Mouse (Mus musculus): ENCODE data around the gene Gm4131.

Gm4131 gene

GRCm38 (mm10) chr14:62546746-62547145, 20.0 kb downstream of the Gm4131 start:
- no peak for DNase-seq

DNA sequence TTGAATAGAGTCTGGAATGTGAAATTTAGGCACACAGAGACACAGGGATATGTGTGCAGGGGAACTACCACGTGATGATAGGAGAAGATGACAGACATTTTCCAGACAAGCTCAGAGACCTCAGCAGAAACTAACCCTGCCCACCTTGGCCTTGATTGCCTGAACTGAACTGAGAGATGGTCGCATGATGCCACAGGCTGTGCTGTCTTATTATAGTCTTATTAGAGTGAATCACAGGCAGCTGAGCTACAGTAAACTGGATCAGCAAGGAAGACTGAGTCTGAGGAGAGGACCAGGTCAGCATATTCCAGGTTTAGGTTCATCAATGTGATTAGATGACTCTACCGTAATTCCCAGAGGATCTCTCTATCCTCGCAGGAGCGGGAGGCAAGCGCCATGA, 20.4 kb downstream of the Gm4131 start:
- no peak for DNase-seq

DNA sequence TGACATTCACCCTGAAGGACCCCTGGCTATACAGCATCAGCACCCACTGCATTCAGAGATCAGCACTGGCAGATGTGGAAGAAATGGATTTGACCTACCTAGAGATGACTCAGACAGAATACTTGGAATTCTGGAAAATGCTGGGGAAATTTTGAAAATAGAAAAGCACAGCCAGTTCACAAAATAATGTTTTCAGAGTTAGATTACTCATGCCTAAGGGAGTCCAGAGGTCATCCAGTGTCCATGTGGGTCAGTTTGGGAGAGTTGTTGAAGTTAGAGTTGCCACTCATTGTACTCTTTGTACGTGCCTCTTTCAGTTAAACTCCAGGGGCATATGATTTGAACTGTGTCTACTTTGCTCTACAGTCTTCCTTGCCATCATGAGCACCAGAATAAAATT, 25.0 kb downstream of the Gm4131 start:
- no peak for DNase-seq

GRCm38 (mm10) chr14:62539834-62540233, 26.9 kb downstream of the Gm4131 start:
- no peak for DNase-seq

- DNase-seq = no peak
Observed at GRCm38 (mm10) chr14:62536988-62537387, 29.7 kb downstream of the Gm4131 start.

DNA sequence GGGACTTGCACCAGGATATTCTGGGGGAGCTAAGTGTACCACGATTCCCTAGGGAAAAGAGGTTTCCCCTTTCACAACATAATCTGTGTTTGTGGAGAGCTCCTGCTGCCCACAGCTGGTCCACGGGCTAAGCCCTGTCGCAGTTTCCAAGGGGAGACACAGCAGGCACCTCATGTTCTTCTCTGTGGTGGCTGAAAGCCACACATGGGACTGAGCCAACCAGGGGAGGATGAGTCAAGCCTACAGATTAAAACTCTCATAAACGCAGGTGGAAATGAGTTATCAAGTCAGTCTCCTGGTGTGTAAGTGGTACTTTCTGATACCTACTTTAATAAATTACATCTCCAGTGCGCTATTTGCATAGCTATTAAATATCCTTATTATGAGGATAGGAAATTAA, 30.6 kb downstream of the Gm4131 start:
- DNase-seq = no peak

GRCm38 (mm10) chr14:62530951-62531350, 35.8 kb downstream of the Gm4131 start:
- DNase-seq = no peak

DNA sequence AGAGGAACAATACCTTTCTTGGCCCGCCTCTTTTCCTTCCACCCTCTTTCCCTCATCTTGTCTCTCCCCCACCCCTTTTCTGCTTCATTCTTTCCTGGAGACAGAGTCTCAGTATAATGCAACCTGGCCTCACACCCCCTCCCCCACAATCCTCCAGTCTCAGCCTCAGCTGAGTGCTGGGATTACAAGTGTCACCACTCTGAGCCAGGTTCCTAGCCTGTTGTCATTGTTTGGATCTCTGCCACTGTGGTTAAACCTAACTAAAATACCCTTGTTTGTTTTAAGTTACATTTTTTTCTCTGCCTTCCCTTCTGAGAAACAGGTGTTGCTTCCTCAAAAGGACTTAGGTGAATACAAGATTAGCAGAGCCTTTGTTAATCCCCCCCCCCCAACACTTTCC, 53.9 kb downstream of the Gm4131 start:
- no peak for DNase-seq

DNA sequence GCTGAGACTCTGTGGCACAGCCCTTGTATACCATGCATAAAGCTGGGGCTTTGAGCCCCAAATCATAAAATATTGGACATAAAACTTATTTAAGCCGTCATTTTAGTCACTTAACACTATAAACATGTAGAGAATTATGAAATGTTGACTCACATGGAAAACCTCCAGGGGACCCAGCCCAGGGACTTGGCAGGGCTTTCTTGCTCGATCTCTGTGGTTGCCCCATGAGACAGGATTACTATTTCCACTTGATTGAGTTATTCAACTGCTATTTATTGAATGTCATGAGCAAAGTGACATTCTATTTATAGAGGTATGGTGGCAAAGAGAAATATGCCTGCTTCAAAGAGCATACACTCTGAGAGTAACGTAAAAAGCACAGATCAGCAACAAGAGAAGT, 57.4 kb downstream of the Gm4131 start:
- DNase-seq = no peak

DNA sequence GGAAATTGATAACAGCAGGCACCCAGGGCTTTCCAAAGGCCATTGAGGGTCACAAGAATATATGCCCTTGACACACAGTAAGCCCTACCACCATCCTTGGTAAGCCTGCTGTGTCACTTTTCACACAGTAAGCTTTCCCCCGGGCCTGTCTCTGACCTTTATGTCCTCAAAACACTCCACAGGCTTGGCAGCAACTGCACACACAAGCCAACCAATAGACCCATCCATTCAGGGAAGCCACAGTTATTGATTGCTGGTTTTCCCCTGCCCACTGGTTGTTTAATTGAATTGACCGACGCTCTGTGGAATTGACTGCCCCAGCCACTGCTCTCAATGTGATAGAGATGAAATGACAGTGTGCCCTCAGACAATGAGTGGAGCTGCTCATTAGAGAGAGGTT, 60.5 kb downstream of the Gm4131 start:
- DNase-seq = no peak

GRCm38 (mm10) chr14:62497391-62497790, 69.3 kb downstream of the Gm4131 start:
- DNase-seq = no peak

GRCm38 (mm10) chr14:62496501-62496900, 70.2 kb downstream of the Gm4131 start:
- no peak for DNase-seq

DNA sequence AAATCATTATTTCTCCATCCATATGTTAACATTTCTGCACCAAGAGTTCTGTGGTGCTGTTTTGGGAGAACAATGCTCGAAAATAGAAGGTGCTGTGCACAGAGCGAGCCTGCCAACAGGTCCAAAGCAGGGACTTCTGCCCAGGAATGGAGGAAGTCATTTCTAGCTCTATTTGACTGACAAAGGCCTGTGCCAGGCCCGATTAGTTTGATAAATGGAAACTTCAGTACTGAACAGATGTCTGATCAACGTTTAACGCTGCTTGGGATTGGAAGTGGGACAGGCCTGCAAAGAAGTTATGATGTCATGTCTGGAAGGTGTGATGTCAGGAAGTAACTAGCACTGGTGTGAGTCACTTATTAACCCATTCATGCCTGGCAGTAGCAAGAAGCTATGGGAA, 73.3 kb downstream of the Gm4131 start:
- no peak for DNase-seq

DNA sequence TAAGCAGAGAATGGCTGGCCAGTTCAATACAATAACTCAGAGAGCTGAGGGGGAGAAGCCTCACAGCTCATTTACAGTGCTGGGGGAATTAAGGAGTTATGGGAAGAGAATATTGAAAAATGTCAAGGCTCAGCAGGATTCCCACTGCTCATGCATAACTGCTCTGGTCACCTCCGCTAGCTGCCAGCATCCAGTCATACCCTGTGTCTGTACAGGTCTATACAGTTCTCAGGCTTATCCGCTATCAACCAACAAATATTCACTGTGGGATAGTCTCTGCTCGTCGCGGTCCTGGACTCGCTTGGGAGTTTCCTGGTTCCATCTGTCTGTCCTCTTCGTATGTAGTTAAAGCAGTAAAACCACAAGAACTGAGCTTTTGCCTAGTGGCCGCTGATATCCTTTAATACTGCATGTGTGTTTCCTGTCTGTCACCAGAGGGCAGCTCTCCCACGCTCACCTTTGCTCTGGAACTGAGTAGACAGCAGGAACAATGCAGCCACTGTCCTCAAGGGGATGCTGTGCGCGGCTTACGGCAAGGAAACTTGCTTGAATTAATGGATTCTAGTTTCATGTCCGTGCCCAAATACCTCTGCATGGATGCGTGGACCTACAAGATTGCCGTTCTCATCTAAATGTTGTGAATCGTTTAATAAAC, 74.4 kb downstream of the Gm4131 start:
- DNase-seq = peak; percentile 86

DNA sequence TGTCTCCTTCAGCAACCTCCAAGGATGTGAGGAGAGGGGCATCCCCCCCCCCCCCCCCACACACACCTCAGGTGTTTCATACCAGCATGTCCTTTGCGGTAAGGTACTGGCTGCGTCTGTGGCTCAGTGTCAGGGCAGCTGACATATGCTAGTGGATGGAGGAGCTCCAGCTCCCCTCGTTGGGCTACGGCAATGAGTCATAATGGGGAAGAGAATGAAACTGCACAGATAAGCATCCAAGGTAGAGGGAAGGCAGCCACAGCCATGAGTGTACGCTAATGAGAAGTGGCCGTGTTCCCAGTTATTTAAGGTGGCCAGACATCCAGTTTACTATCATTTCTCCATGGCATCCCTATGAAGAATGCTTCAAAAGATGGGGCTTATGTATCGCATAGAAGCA, 78.5 kb downstream of the Gm4131 start:
- no peak for DNase-seq

- no peak for DNase-seq
Observed at GRCm38 (mm10) chr14:62481381-62481780, 85.3 kb downstream of the Gm4131 start.

DNA sequence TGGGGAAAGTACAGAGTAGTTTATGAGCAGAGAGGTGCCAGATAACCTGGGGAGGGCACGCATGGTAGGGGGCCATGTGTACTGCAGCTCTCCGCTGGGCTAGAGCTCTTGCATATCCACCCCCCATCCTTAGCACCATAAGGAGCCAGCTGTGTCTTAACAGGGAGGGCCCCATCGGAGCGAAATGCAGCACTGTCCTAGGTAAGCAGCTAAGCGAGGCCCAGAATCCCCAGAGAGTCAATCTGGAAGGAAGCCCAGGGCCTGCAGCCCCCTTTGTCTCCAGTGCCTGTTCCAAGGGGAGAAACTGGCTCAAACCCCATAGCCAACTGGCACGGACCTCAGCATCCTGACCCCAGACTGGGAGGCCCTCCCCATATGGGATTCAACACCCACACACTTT, 87.3 kb downstream of the Gm4131 start:
- no peak for DNase-seq

DNA sequence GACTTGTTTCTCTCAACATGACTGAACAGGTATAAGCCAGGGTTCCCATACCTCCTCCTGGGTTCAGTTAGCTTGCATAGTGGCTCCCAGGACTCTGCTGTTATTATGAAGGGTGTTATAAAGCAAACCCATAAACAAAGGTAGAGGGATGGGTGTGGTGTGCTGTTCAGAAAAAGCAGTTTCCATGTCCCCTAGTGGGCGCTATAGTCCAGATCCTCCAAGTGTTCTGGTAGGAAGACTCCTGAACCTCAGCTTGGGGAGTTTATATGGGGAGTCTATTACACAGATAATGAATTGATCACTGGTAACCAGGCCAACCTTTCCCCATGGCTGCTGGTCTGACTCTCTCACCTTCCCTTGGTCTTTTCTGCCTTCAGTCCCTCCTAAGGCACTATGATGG, 92.2 kb downstream of the Gm4131 start:
- no peak for DNase-seq

GRCm38 (mm10) chr14:62472061-62472460, 94.7 kb downstream of the Gm4131 start:
- DNase-seq = no peak

GRCm38 (mm10) chr14:62468753-62469125, 98.0 kb downstream of the Gm4131 start:
- DNase-seq = no peak

GRCm38 (mm10) chr14:62468119-62468752, 98.5 kb downstream of the Gm4131 start:
- DNase-seq = no peak

DNA sequence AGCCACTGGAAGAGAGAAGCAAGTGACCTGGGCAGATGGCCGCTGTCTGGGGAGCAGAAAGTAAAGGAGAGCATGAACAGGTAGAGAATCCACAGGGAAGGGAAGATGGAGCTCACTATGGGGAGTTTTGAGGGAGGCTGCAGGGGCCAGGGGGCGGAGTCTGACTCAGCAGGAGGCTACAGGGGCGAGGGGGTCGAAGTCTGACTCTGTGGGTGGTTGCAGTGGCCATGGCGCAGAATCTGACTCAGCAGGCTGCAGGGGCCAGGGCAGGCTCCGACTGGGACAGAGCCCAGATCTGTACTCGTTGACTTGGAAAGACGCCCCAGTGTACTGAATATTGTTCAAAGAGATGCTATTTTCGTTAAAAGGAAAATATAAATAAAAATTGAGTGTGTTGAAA, 101.8 kb downstream of the Gm4131 start:
- peak; percentile 95 for DNase-seq

DNA sequence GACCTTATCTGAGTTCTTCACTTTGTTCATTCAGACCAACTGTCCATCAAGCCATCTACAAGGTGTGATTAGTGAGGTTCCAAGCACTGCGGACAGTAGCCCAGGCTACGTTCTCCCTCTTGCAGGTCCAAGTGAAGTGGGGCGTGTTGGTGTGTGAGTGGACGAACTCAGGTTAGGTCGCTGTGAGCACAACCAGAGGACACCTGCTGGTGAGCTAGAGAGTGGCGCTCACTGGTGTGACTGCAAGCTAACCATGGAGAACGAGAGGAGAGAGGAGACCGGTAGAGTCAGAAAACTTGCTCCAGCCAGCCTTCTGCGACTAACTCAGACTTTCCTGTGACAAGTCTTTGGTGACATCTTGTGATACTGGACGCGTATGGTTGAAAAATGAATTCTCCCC, 107.2 kb downstream of the Gm4131 start:
- DNase-seq = no peak

GRCm38 (mm10) chr14:62457420-62458181, 109.1 kb downstream of the Gm4131 start:
- DNase-seq = peak; percentile 90
